Mouse (Mus musculus) left cerebral cortex, postnatal 10 days (tissue): ENCODE measurements around the gene Ptpn3. TPM values are rescaled to one million over a fixed set of nuclear protein-coding genes. Genes with fewer than 3 reads are reported as not detected.
A peak's percentile ranks its signal among the peaks of the same experiment; 100 is the strongest.

Source experiments
- DNase-seq, 2 experiments: peaks; one replicate each; pipeline ENCODE4 v3.0.0; 2021 to 2022; ENCODE audit warnings: low spot score in 2 of 2, mixed read lengths in 1 of 2; ENCODE audit errors: extremely low spot score in 1 of 2
- intact Hi-C: fragments of 180-260 bp; cut with DNase I; formaldehyde crosslinking; loops from one replicate; pipeline ENCODE4 v1.15.1; 2025
- total RNA-seq, 2 experiments: library from RNA; stranded (reverse); gene quantifications; 2 replicates each; pipeline ENCODE4 v1.2.3; 2021

Ptpn3 gene
- total RNA-seq, 2 experiments from 2014 or later: 23.2 to 25.7 TPM

- intact Hi-C loops: no loop called here
- DNase-seq: no peak
These were observed 141.1 kb downstream of the Ptpn3 start for GRCm38 (mm10) chr4:57160571-57160970.

GRCm38 (mm10) chr4:57156549-57157169, 145.0 kb downstream of the Ptpn3 start:
- no peak for DNase-seq
- intact Hi-C loops: no loop called here

- intact Hi-C loops: no loop called here
- no peak for DNase-seq
These were observed 147.8 kb downstream of the Ptpn3 start for GRCm38 (mm10) chr4:57153838-57154237.

GRCm38 (mm10) chr4:57153068-57153835, 148.4 kb downstream of the Ptpn3 start:
- DNase-seq: no peak
- intact Hi-C loops: no loop called here

GRCm38 (mm10) chr4:57148182-57148581, 153.5 kb downstream of the Ptpn3 start:
- no peak for DNase-seq
- intact Hi-C loops: loop anchor here (10.0 kb wide), 1 partner anchor 133 kb away; no protein-coding TSS in a partner anchor

GRCm38 (mm10) chr4:57143026-57143937, 158.4 kb downstream of the Ptpn3 start, which contains the start of gene Epb41l4b:
Gene Epb41l4b (minus strand): TSS chr4:57143437.
- peak; percentile 38 to 87 for DNase-seq
- intact Hi-C loops: loop anchor here (5.0 to 10.0 kb wide), 2 partner anchors 76 to 128 kb away; no protein-coding TSS in a partner anchor

DNA sequence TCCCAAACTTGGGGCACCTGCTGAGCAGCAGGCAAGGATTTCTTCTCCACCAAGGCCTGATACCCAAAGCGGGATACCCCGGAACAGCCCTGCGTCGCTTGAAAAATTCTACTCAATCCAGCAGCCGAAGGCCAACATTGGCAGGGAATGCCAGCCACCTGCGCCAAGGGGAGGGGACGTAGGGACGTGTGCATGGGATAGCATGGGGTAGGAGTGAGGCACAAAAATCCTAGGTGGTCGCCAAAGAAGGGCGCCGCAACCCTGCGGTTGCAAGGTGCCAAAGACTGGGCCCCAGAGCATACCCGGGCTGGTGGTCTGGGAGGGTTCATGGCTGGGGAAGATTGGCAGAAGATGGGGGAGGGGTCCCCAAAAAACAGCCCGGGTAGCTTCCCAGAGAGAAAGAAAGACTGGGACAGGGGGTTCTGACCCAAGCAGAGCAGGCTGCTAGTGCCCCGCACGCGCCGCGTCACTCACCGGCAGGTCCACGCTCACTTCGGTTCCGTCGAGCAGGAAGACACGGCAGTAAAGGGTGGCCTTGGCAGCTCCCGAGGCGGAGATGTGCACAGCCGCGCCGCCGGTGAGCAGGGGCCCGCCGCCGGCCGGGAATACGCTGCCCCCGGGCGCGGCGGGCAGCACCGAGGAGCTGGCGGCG, 159.1 kb downstream of the Ptpn3 start:
- intact Hi-C loops: loop anchor here (5.0 to 10.0 kb wide), 2 partner anchors 75 to 128 kb away; no protein-coding TSS in a partner anchor
- DNase-seq: peak in 1 of 2 experiments; percentile 42

DNA sequence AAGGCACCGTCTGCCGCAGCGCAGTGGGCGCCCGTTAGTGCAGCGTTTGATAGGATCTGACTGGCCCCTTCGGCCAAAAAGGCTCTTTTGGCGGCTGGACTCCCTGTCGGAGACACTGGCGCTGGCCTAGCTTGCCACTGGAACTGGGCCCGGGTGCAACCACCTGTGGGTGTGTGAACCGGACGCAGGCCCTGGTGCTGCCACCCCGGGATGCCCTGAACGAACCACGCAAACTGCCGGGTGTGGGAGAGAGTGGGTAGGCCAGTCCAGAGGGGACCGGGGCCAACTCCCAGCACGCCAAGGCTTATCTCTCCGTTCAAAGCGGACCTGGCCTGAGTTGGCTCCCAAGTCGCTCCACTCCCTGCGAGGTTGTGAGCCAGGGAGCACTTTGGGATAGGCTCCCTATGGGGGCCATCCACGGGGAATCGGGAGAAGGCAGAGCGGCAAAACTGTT, 159.7 kb downstream of the Ptpn3 start:
- no peak for DNase-seq
- intact Hi-C loops: loop anchor here (5.0 to 10.0 kb wide), 2 partner anchors 75 to 127 kb away; no protein-coding TSS in a partner anchor

GRCm38 (mm10) chr4:57140992-57141717, 160.5 kb downstream of the Ptpn3 start:
- intact Hi-C loops: loop anchor here (5.0 to 10.0 kb wide), 2 partner anchors 74 to 126 kb away; no protein-coding TSS in a partner anchor
- DNase-seq: no peak

Other genes starting within 250 kb of the Ptpn3 start
- 10 to 100 TPM; 12.1 to 15.0 TPM for gene Epb41l4b, start 158.4 kb downstream of the Ptpn3 start, total RNA-seq
- gene Palm2, start 132.4 kb upstream of the Ptpn3 start, total RNA-seq: 10 to 100 TPM; 72.9 to 73.2 TPM